Mouse (Mus musculus): ENCODE data around the gene Trim16. TPM values are rescaled to one million over a fixed set of nuclear protein-coding genes. Genes with fewer than 3 reads are reported as not detected.
A peak's percentile ranks its signal among the peaks of the same experiment; 100 is the strongest.

Trim16 gene
- polyA plus RNA-seq, 1 experiment from 2014 or later: 6.4 TPM

DNA sequence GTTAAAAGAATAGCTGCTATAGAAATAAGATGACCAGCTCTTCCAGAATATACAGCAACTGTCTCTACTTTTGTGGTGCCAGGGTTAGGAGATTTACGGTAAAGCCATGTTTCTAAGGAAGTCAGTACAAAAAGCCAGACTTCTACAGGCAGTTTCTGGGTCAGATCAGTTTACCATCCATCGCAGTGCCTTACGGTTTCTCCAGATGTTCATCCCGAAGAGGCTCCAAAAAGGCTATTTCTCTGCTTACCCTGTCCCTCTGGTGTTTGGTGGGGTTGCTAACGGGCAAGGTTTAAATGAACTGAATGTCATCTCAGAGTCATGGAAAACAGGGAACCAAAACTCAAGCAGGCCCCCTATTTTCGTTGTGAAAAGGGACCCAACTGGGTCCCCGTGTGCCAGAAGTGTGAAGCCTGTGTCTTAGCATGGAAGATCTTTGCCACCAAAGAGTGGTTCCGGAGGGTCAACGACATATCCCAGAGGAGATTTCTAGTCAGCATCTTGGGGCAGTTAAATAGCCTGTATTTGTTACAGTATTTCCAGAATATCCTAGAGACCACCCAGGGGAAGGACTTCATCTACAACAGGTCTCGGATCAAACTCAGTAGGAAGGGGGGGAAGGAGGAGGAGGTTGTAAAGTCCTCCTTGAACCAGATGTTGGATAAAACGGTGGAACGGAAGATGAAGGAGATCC is 27.1 kb downstream of the Trim16 start, which contains the start of gene Fbxw10:
TSS of gene Fbxw10 (plus strand) at position 109 of the 694 bp plus-strand sequence.
- H3K9me3 ChIP-seq (ENCODE audit: control insufficient read depth, low read length): no peaks in the 10 kb centered on the region
- no peaks in the 10 kb centered on the region for H3K36me3 ChIP-seq (ENCODE audit: control insufficient read depth, insufficient read depth, low read length)
- H3K4me3 ChIP-seq (ENCODE audit: low read depth, low read length): no peak within 1 kb of the TSS
- H3K27me3 ChIP-seq (ENCODE audit: control insufficient read depth, insufficient read depth, low read length): no peaks in the 10 kb centered on the region
- H3K27ac ChIP-seq (ENCODE audit: low read depth, low read length): no peak within 1 kb of the TSS
- no peak within 1 kb of the TSS for H3K9ac ChIP-seq (ENCODE audit: low read depth, low read length)
- WGBS: 27% methylated on average over 12 of the region's 12 CpGs
- H3K4me1 ChIP-seq (replicated peaks; ENCODE audit: control insufficient read depth, insufficient read depth, low read length): no peaks in the 10 kb centered on the region
- ATAC-seq (ENCODE audit: low FRiP score): no peak
- no peak within 1 kb of the TSS for H3K4me2 ChIP-seq (replicated peaks; ENCODE audit: low read depth, low read length)
- DNase-seq (ENCODE audit: low spot score): peak; percentile 52

- 58% methylated on average over 4 of the region's 4 CpGs for WGBS
- Histone ChIP-seq H3K27me3 (ENCODE audit: control insufficient read depth, insufficient read depth, low read length) (no peaks in the 10 kb centered on the region), H3K9ac (ENCODE audit: low read depth, low read length) (no peak overlapping the region), H3K9me3 (ENCODE audit: control insufficient read depth, low read length) (no peaks in the 10 kb centered on the region), H3K27ac (ENCODE audit: low read depth, low read length) (no peak overlapping the region), H3K4me2 (replicated peaks; ENCODE audit: low read depth, low read length) (no peak overlapping the region), H3K4me1 (replicated peaks; ENCODE audit: control insufficient read depth, insufficient read depth, low read length) (no peaks in the 10 kb centered on the region), H3K36me3 (ENCODE audit: control insufficient read depth, insufficient read depth, low read length) (no peaks in the 10 kb centered on the region), H3K4me3 (ENCODE audit: low read depth, low read length) (no peak overlapping the region)
- DNase-seq (ENCODE audit: low spot score) (peak; percentile 5), ATAC-seq (ENCODE audit: low FRiP score) (no peak)
Measured at GRCm38 (mm10) chr11:62847655-62848191, 27.7 kb downstream of the Trim16 start.

DNA sequence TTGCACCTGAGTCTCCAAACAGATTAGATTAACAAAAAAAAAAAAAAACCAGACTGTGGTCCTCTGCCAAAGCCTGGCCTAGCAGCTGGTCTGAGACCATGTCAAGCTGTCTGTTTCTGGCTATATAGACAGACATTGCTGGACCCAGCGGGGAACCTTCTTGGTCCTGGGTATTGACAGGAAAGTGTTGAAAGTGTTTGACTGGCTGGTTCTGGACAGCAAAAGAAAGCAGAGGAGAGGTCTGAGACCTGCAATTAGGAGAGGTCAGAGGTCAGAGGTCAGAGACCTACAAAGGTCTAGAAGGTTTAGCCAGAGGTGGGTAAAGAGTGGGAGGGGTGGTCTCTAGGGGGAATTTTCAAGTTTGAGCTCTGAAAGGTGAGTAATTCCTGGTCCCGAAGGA is 28.3 kb downstream of the Trim16 start:
- ATAC-seq (ENCODE audit: low FRiP score) (no peak), DNase-seq (ENCODE audit: low spot score) (peak; percentile 26)
- Histone ChIP-seq H3K4me2 (replicated peaks; ENCODE audit: low read depth, low read length) (no peak overlapping the region), H3K9ac (ENCODE audit: low read depth, low read length) (no peak overlapping the region), H3K36me3 (ENCODE audit: control insufficient read depth, insufficient read depth, low read length) (no peaks in the 10 kb centered on the region), H3K27me3 (ENCODE audit: control insufficient read depth, insufficient read depth, low read length) (no peaks in the 10 kb centered on the region), H3K27ac (ENCODE audit: low read depth, low read length) (no peak overlapping the region), H3K9me3 (ENCODE audit: control insufficient read depth, low read length) (no peaks in the 10 kb centered on the region), H3K4me1 (replicated peaks; ENCODE audit: control insufficient read depth, insufficient read depth, low read length) (no peaks in the 10 kb centered on the region), H3K4me3 (ENCODE audit: low read depth, low read length) (no peak overlapping the region)
- 46% methylated on average over 2 of the region's 2 CpGs for WGBS

- no peaks in the 10 kb centered on the region for H3K9me3 ChIP-seq (ENCODE audit: control insufficient read depth, low read length)
- no peak overlapping the region for H3K4me2 ChIP-seq (replicated peaks; ENCODE audit: low read depth, low read length)
- peak; percentile 4 for DNase-seq (ENCODE audit: low spot score)
- no peak overlapping the region for H3K27ac ChIP-seq (ENCODE audit: low read depth, low read length)
- WGBS: 86% methylated on average over 1 of the region's 1 CpGs
- H3K27me3 ChIP-seq (ENCODE audit: control insufficient read depth, insufficient read depth, low read length): no peaks in the 10 kb centered on the region
- H3K36me3 ChIP-seq (ENCODE audit: control insufficient read depth, insufficient read depth, low read length): no peaks in the 10 kb centered on the region
- no peak overlapping the region for H3K4me3 ChIP-seq (ENCODE audit: low read depth, low read length)
- H3K4me1 ChIP-seq (replicated peaks; ENCODE audit: control insufficient read depth, insufficient read depth, low read length): no peaks in the 10 kb centered on the region
- no peak for ATAC-seq (ENCODE audit: low FRiP score)
- H3K9ac ChIP-seq (ENCODE audit: low read depth, low read length): no peak overlapping the region
Measured at GRCm38 (mm10) chr11:62851199-62851598, 31.2 kb downstream of the Trim16 start.

DNA sequence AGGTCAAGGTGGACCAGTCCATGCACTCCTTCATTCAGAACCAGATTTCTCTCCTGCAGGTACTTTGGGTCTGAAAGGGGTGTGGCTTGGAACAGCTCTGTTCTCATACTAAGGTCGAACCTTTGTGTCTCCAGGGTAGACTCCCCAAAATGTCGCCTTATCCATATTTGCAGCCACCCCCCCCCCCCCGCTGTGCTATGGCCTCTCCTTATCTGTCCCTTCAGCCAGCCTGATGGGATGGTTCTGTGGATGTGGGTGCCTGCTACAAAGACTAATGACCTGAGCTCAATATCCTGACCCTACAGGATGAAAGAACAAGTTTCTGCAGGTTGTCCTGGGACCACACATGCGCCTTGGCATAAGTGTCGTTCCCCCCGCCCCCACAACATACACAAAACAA is 33.3 kb downstream of the Trim16 start:
- WGBS: 86% methylated on average over 6 of the region's 6 CpGs
- no peak for ATAC-seq (ENCODE audit: low FRiP score)
- DNase-seq (ENCODE audit: low spot score): no peak
- no peaks in the 10 kb centered on the region for H3K9me3 ChIP-seq (ENCODE audit: control insufficient read depth, low read length)
- H3K27me3 ChIP-seq (ENCODE audit: control insufficient read depth, insufficient read depth, low read length): no peaks in the 10 kb centered on the region
- no peak overlapping the region for H3K27ac ChIP-seq (ENCODE audit: low read depth, low read length)
- no peak overlapping the region for H3K4me2 ChIP-seq (replicated peaks; ENCODE audit: low read depth, low read length)
- H3K36me3 ChIP-seq (ENCODE audit: control insufficient read depth, insufficient read depth, low read length): no peaks in the 10 kb centered on the region
- H3K4me1 ChIP-seq (replicated peaks; ENCODE audit: control insufficient read depth, insufficient read depth, low read length): no peaks in the 10 kb centered on the region
- no peak overlapping the region for H3K4me3 ChIP-seq (ENCODE audit: low read depth, low read length)
- H3K9ac ChIP-seq (ENCODE audit: low read depth, low read length): no peak overlapping the region

DNA sequence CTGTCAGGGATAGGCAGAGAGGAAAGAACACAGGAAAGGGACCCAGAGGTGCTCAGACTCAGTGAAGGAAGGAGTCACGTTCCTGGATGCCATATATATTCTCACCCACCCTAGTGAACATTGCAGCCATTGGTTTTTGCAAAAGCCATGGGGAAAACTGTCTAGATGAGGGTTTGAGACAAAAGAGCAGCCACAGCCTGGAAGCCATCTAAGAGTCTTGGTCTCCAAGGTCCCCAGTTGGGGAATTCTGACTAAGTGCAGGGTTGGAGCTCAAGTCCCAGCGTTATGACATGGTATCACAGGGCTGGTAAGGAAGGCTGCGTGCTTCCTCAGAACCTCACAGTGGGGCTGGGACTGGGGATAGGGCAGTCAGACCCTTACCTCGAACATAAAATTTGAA is 45.5 kb downstream of the Trim16 start:
- Histone ChIP-seq H3K27ac (ENCODE audit: low read depth, low read length) (no peak overlapping the region), H3K4me3 (ENCODE audit: low read depth, low read length) (no peak overlapping the region), H3K27me3 (ENCODE audit: control insufficient read depth, insufficient read depth, low read length) (no peaks in the 10 kb centered on the region), H3K36me3 (ENCODE audit: control insufficient read depth, insufficient read depth, low read length) (no peaks in the 10 kb centered on the region), H3K4me1 (replicated peaks; ENCODE audit: control insufficient read depth, insufficient read depth, low read length) (no peaks in the 10 kb centered on the region), H3K4me2 (replicated peaks; ENCODE audit: low read depth, low read length) (no peak overlapping the region), H3K9ac (ENCODE audit: low read depth, low read length) (no peak overlapping the region), H3K9me3 (ENCODE audit: control insufficient read depth, low read length) (no peaks in the 10 kb centered on the region)
- WGBS: 79% methylated on average over 4 of the region's 4 CpGs
- ATAC-seq (ENCODE audit: low FRiP score): no peak
- DNase-seq (ENCODE audit: low spot score): no peak

DNA sequence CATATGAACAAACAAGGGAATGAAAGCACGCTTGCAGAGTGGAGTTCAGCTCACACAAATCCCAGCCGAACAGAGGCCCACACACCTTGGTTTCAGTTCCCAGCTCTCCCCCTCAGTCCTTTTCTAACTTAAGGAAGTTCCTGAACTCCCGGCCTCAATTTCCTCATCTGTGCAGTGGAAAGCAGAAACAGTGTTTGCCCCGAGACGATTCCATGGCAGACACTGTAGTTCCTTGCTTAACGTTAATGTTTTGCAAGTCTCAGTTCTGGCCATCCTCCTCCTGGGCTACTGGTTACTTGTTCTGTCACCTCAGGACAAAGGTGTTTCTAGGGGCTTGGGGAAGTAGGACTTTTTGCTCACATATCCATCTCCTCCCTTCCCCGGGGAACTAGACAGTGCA is 46.7 kb downstream of the Trim16 start:
- no peak for ATAC-seq (ENCODE audit: low FRiP score)
- no peak overlapping the region for H3K4me2 ChIP-seq (replicated peaks; ENCODE audit: low read depth, low read length)
- 81% methylated on average over 7 of the region's 7 CpGs for WGBS
- no peak for DNase-seq (ENCODE audit: low spot score)
- no peak overlapping the region for H3K27ac ChIP-seq (ENCODE audit: low read depth, low read length)
- H3K4me3 ChIP-seq (ENCODE audit: low read depth, low read length): no peak overlapping the region
- no peak overlapping the region for H3K9ac ChIP-seq (ENCODE audit: low read depth, low read length)
- H3K4me1 ChIP-seq (replicated peaks; ENCODE audit: control insufficient read depth, insufficient read depth, low read length): no peaks in the 10 kb centered on the region
- H3K9me3 ChIP-seq (ENCODE audit: control insufficient read depth, low read length): no peaks in the 10 kb centered on the region
- no peaks in the 10 kb centered on the region for H3K27me3 ChIP-seq (ENCODE audit: control insufficient read depth, insufficient read depth, low read length)
- H3K36me3 ChIP-seq (ENCODE audit: control insufficient read depth, insufficient read depth, low read length): no peaks in the 10 kb centered on the region

DNA sequence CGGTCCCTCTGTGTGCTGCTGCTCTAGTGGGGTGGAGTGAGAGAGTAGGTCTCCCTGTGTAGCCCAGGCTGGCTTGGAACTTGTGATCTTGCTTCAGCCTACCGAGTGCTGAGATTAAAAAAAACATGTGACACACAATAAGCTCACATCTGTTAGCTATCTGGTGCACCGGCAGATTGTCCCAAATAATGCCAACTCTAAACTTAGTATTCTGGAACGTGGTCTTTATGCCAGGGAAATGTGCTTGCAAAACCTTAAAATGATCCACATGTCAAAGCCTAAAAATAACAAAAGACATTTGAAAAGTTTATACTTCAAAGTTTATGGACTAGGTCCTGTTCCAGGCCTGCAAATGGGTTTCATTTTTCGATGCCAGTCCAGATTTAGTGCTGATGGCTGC is 49.2 kb downstream of the Trim16 start:
- no peaks in the 10 kb centered on the region for H3K4me1 ChIP-seq (replicated peaks; ENCODE audit: control insufficient read depth, insufficient read depth, low read length)
- H3K27me3 ChIP-seq (ENCODE audit: control insufficient read depth, insufficient read depth, low read length): no peaks in the 10 kb centered on the region
- WGBS: 88% methylated on average over 5 of the region's 5 CpGs
- H3K4me2 ChIP-seq (replicated peaks; ENCODE audit: low read depth, low read length): no peak overlapping the region
- no peak overlapping the region for H3K4me3 ChIP-seq (ENCODE audit: low read depth, low read length)
- DNase-seq (ENCODE audit: low spot score) (no peak), ATAC-seq (ENCODE audit: low FRiP score) (no peak)
- H3K27ac ChIP-seq (ENCODE audit: low read depth, low read length): no peak overlapping the region
- H3K9me3 ChIP-seq (ENCODE audit: control insufficient read depth, low read length): no peaks in the 10 kb centered on the region
- no peak overlapping the region for H3K9ac ChIP-seq (ENCODE audit: low read depth, low read length)
- no peaks in the 10 kb centered on the region for H3K36me3 ChIP-seq (ENCODE audit: control insufficient read depth, insufficient read depth, low read length)

DNA sequence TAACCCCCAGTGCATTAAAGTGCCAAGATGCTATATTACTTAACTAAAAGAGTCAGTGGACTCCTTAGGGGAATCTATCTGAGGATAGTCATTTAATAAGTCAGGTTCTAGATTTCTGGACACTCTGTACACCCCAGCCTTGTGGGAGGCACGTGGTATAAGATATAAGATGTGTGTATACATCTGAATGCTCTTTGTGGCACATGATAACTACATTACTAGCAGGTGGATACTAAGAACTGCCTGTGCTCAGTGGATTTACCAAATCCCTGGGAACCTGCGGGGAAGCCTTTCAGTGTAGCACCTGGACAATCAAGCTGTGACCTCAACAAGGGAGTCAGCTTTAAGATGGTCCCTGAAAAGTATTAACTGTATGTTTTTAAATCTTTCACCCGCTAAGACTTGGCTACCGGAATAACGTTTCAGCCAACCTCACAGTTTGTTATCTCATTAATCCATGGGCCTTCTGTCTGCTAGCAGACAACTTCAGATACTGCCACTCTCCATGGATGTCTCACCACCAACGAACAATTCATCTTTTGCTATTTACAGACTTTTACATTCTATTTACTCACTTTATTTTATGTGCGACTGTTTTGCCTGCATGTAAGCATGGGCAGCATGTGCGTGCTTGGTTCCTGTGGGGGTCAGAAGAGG is 49.8 kb downstream of the Trim16 start:
- no peaks in the 10 kb centered on the region for H3K36me3 ChIP-seq (ENCODE audit: control insufficient read depth, insufficient read depth, low read length)
- DNase-seq (ENCODE audit: low spot score): no peak
- 89% methylated on average over 8 of the region's 8 CpGs for WGBS

More for the DNA sequence above, 49.8 kb downstream of the Trim16 start:
- no peak overlapping the region for H3K4me3 ChIP-seq (ENCODE audit: low read depth, low read length)
- H3K9ac ChIP-seq (ENCODE audit: low read depth, low read length): no peak overlapping the region
- no peak overlapping the region for H3K27ac ChIP-seq (ENCODE audit: low read depth, low read length)
- H3K4me1 ChIP-seq (replicated peaks; ENCODE audit: control insufficient read depth, insufficient read depth, low read length): no peaks in the 10 kb centered on the region
- no peaks in the 10 kb centered on the region for H3K9me3 ChIP-seq (ENCODE audit: control insufficient read depth, low read length)
- ATAC-seq (ENCODE audit: low FRiP score): no peak
- no peaks in the 10 kb centered on the region for H3K27me3 ChIP-seq (ENCODE audit: control insufficient read depth, insufficient read depth, low read length)
- H3K4me2 ChIP-seq (replicated peaks; ENCODE audit: low read depth, low read length): no peak overlapping the region

Data from hindbrain, embryonic 11.5 days (tissue).